Mouse (Mus musculus) ovary, postnatal 14 days (tissue): ENCODE data around the gene Gad1.

Experiments
- DNase-seq: peaks from one replicate; pipeline ENCODE4 v3.0.0; 2022; ENCODE audit warnings: low spot score

Gad1 gene

DNA sequence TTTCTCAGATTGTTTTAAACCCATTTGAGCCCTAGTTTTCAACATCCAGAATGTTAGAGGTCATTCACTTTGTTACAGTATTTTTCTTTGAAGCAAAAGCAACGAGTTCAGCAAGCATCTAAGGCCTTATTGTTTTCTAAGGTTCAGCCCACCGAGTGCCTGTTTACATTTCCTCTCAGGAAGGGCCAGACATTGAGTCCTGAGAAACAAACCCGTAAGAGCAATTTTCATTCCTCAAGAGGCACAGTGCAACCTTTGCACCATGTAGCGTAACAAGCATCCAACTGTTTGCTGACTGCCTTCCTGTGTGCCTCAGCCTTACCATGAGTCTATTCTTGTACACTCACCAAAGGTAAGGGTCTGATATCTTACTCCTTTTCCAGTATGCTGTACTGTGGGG, at the start of gene Gad1:
Gene Gad1, plus strand, starts transcription at position 301 of the 400 bp plus-strand sequence.
- no peak for DNase-seq

DNA sequence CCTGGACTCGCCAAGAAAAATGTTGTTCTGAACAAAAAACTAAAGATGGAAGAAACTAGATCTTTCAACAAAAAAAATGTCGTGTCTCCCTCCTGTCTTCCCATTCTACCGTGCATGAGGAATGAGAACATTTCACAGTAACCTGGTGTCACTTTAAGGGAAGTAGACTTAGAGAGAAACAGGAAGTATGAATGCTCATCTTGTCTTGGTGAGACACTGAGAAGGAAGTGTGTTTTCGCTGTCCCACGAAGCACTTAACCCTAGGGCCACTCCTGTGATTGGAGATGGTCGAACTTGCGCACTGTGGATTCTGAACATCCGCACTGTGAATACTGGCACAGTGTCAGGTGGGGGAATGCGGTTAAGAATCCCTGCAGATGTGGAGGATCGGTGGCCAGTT, 49.4 kb upstream of the Gad1 start:
- DNase-seq: no peak

DNA sequence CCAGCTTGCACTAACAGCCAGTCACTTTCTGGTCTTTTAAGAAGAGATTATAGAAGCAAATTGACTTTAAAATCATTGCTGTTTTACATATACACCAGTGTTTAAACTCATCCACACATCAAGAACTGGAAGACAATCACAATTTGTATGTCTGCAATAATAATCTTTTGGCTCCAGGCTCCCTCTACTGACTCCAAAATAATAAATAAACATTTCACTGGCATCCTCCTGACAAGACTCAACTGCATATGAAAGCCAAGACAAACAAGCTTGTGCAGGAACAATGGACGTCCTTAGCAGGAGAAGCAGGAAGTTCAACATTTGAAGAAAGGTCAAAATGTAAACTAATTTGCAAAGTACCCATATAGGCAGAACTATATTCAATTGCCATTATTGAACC, 47.6 kb upstream of the Gad1 start:
- no peak for DNase-seq

DNA sequence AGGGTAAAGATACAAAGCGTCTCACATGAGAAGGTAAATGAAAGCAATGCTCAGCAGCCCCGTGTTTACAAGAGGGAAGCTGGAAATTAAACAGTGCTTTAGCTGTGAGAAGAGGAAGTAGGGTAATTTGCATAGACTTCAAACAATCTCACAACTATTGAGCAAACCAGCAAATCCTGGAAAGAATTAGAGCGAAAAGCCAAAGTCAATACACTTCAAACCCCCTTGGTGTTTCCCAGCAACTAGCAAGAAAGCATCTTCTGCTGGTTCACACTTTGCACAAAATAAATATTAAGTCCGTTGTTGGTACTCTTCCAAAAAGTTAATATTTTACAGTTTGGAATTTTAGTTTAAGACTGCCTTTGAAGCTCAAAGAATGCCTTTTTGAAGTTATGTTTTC, 47.0 kb upstream of the Gad1 start:
- no peak for DNase-seq

DNA sequence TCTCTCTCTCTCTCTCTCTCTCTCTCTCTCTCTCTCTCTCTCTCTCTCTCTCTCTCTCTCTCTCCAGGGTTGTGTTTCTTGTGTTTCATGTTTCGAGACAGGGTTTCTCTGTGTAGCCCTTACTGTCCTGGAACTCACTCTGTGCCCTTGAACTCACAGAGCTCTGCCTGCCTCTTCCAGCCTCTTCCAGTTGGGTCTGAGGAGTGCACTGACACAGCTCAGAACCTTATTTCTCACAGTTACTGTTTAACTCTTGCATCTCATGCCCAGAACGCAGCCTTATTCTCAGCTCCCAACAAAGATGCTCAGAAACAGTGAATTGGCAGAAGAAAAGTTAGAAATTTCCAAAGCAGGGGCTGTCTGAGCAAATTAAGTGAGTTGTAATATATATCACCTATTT, 46.5 kb upstream of the Gad1 start:
- no peak for DNase-seq

DNA sequence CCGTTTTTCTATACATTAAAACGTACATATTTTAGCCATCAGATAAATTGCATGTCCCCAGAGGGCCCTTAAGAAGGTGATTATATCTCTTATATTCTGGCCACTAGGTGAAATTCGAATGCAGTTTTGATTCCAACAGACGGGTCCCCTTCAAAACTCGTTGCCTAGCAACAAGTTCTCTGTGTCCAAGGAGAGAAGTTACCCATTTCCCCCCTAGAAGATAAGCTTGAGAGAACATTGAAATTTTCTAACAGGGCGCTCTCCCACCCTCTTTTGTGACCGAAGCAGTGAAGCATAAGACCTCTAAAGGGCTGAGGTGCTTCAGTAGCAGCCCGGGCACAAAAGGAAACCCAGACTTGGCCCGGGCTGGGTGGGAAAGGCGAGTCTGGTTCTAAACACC, 44.4 kb upstream of the Gad1 start, which contains the start of gene Erich2:
Gene Erich2, plus strand, starts transcription at position 324 of the 400 bp plus-strand sequence.
- DNase-seq: peak; percentile 1

DNA sequence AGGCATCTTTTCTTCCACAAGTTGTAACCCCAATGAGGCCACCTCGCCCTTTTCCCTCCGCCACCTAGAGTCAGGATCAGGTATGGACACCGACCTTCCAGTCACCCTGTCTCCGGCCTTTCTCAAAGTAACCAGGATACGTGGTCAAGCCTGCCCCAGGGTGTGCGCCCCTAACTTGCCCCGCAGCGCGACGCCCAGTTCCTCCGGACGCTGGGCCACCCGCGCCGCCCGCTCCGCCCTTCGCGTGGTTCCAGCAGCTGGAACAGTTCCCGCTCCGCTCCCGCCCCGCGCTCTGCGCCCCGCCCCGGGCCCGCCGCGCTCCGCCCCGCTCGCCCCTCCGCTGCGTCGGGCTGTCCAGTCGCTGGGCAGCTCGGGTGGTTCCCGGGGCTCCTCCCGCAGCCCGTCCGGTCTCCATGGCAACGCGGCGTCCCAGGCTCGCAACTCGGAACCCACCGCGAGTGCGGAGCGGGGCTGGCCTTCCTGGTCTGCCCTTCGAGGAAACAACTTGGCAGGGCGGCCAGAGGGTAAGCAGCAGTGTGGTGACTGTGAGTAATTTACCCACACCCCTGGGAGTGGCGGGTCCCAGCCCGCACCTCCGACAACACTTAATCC, 43.7 kb upstream of the Gad1 start:
- peak; percentile 69 for DNase-seq

DNA sequence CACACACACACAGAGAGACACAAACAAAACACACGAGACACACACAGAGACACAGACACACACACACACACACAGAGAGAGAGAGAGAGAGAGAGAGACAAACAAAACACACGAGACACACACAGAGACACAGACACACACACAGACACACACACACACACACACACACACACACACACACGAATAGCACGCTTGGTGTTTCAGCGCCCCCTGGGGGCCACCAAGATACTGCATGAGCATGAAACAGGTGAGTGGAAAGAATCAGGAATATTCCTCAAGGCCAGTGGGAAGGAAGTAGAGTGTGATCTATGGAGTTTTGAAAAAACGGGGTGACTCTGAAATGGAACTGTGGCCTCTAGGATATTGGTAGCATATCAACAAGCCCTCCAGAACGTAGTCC, 14.6 kb upstream of the Gad1 start:
- peak; percentile 28 for DNase-seq

DNA sequence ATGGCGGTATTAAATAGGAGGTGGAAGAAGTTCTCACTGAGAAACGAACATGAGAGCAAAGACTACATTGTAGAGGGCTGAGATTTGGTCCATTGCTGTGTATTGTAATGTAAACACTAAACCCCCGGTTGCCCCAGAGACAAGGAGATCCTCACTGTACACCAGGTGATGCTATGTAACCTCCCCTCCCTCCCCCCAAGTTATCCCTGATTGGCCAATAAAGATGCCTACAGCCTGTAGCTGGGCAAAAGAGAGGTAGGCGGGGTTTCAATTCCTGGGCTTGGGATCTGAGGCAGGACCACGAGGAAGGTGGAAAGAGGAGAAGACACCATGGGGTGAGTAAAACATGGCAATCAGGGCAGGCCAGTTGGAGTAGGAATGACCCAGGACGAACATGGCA, 2.2 kb upstream of the Gad1 start:
- no peak for DNase-seq

DNA sequence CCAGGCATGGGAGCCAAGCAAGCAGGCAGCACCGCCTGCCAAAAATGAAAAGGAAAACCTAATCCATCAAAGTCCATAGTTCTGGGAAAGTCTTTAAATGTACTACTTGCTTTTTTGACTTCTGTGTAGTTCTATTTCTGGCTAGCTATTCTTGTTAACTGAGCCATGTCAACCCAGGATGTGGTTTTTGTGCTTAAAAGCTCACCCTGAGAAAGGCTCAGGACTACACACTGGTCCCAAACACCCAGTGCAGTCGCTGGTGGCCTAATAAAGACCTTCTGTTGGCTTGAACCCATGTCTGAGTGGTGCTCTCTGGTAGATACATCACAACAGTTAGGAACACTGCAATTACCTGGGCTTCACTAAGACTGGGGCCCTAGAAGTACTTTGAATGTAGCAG, 1.4 kb upstream of the Gad1 start:
- DNase-seq: no peak

DNA sequence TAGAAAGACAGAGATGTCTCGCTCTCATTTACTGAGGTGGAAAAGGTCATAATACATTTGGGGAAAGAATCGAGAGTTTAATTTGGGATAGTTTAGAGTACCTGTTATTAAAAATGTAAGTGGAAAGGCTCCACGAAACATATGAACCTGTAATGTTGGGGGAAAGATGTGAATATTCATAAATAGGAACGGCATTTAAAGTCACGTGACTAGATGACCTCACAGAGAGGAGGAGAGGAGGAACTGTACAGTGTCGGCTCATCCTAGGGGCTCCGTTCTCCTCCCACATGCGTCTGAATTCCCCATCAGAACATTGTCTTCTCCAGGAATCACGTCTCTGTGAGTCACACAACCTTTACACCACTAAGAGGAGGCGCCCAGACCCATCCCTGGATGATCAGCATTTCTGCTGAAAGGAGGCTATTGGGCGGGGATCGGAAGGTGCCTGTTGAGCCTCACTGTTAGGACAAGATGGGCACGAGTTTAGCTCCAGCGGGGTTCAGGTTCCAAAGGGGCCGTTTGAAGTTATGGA, 739 bp upstream of the Gad1 start:
- no peak for DNase-seq

DNA sequence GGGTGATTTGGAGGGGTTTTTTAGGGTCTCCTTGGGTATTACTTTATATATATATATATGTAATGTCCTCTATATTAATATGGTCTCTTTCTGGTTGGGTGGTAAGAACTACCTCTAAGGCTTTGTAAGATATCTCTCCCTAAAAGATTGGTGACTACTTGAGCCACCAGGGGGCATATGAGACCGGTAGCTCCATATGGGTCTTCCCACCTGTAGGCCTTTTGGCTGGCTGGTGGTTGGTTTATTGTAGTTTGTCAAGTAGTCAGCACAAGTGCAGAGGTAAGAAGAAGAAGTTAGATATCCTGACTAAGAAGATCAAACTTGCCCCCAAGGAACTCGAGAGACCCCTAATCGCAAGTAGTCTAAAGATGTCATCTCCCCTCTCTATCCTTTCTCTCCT, 954 bp downstream of the Gad1 start:
- DNase-seq: no peak

DNA sequence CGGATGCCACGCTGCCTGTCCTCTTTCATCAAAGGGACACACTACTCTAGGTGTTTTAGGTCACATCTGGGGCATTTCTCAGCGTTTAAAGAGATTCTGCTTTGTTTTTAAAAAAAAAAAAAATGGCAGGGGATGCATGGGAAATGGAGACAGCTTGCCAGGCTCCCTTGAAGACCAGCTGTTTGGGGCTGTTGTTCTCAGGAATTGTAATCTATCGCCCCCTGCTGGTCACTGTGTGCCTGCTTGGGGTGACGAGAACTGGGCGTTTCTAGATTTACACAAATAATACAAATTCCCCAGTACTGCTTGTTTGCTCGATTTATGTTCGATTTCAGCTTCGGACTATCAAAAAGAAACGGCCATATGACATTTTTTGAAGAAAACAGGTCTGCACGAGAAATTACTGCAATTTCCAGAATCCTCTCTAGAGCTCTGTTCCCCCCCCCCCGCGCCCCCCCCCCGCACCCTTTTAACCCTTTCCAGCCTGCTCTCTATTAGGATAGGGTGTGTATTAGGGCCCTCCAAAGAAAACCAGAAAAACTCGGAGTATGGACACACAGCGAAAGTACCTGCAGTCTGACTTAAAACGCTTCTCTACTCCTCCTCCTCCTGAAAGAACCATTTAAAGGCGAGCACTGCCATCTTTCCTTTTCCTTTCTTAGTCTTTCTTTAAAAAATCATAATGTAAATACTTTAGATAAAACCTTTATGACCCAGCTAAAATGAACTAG, 5.4 kb downstream of the Gad1 start:
- peak; percentile 69 for DNase-seq

DNA sequence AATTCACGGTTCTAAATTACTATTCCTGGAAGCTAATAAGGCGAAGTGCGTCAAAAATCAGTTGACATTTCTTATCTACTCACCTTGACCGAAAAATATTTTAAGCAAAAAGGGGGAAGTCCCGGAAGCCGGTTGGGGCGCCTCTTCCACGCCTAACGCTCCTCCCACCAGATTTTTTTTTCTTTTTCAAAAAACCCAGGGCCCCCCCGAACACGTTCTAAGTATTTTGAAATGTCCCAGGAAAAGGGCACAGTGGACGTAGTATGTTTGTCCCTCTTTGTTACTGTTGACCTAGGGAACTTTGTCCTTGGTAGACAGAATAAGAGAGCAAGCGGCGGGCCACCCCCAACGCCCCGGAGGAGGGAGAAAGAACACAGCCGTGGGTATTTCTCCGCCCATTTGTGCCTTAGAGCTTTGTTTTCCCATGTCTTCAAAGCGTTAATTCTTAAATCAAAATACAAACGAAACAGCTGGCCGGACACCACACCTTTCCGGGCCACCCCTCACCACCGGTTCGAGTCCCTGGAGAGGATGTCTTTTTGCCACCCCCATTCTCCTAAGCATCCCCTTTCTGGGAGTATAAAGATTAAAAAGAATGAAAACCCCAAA, 6.1 kb downstream of the Gad1 start:
- no peak for DNase-seq

DNA sequence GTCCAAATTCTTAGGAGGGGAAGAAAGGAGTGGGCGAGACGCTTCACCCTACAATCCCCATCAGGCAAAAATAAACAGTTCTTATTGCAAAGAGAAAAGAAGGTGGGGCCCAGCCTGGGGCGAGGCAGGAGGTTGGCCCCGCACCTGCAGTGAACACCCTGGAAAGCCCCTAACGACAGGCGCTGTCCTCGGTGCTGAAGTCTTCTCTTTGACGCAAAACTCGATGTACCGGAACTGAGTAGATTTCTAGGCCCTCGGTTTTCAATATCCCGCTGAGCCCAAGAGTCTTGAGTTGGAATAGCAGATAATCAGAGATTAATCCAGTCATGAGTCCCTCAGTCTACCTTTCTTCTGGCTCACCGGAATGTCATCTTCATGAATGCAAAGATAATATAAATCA, 6.6 kb downstream of the Gad1 start:
- peak; percentile 64 for DNase-seq

DNA sequence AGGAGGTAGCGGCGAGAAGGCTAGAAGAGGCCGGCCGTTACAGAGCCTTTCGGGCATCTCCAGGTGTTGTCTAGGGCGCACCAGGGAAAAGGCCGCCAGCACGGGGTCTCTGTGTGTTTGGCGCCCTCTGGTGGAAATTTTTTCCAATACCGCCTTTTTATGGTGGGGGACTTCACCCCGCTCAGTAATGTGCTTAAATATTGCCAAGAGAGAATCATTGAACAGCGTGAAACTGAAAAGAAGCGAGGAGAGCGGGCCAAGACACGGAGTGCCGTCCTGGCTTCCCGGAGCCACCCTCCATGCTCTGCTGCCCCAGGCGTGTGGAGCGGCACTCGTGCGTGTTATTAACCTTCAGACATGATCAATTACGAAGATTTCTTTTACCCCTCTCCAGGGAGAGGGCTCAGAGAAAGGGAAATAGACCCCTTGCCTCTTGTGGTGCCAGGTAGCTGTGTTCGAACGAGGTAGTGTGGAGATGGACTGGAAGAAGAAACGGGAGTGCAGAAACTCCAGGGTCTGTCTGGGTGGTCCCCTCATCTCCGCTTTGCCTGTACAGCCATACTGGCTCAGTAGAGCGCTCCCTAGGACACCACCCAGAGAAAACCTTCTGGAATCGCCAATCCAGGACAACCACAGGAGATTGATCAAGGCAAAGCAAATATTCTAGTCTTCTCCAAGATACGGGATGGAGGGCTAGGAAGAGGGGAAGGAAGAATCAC, 8.4 kb downstream of the Gad1 start:
- peak; percentile 49 for DNase-seq

DNA sequence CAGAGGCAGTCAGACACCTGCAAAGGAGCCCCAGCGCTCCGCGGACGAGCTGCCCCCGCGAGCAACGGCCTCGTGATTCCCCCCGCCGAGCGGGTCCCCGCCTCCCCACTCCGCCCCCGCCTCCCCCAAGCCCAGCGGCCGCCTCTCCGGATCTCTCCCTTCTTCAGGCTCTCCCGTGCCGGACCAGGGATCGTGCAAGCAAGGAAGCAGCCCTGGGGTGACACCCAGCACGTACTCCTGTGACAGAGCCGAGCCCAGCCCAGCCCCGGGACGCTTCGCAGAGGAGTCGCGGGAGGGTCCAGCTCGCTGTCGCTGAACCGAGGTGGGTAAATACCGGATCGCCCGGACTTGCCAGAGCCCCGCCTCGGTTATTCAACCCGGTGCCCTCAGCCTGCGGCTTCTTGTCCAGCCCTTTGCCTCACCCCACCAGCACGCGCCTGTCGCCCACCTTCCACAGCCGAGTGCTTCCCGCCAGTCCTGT, 9.2 kb downstream of the Gad1 start:
- no peak for DNase-seq

DNA sequence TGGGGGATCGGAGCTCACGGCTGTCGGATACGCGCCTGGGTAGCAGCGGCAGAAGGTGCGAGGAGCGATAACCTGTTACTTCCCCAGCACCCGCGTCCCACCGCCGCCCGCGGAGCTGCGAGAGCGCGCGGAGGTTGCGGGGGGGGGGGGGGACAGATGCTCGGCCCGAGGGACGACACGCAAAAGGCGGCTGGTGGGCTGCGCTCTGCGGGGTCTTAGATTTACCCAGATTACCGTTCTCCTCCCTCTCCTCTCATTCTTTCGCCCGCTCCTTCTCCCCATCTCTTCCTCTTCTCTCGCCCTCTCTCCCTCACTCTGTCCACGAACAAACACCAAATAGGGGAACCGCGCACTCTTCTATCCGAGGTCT, 9.7 kb downstream of the Gad1 start:
- no peak for DNase-seq

DNA sequence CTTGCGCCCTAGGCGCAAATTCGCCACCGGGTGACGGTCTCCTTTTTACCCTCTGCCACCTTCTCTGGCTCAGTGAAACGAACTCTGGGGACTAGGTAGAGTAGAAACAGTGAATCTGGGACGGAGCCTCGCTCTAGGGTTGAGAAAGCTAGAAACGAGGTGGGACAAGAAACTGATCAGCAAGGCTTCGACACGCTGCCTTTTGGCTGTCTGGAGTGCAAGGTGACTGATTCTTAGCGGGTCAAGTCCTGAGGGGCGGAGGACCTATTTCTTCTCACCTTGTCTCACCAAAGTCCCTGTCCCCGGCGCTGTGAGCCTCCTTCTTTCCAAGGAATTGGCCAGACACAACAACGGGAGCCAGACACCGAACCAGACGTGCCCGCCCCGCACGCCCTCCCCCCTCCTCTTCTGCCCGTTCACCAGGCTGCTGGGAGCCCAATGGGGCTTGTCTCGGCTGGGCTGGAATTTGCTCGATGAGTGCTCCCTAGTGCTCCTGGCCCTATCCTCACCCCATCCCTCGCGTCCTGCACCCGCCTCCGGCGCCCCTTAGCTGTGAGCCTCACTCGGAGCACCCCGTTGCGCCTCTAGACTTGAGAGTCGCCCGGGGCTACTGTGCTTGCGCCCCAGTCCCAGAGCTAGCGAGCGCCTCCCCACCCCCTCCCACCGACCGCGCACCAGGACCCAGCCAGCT, 10.3 kb downstream of the Gad1 start:
- DNase-seq: no peak

DNA sequence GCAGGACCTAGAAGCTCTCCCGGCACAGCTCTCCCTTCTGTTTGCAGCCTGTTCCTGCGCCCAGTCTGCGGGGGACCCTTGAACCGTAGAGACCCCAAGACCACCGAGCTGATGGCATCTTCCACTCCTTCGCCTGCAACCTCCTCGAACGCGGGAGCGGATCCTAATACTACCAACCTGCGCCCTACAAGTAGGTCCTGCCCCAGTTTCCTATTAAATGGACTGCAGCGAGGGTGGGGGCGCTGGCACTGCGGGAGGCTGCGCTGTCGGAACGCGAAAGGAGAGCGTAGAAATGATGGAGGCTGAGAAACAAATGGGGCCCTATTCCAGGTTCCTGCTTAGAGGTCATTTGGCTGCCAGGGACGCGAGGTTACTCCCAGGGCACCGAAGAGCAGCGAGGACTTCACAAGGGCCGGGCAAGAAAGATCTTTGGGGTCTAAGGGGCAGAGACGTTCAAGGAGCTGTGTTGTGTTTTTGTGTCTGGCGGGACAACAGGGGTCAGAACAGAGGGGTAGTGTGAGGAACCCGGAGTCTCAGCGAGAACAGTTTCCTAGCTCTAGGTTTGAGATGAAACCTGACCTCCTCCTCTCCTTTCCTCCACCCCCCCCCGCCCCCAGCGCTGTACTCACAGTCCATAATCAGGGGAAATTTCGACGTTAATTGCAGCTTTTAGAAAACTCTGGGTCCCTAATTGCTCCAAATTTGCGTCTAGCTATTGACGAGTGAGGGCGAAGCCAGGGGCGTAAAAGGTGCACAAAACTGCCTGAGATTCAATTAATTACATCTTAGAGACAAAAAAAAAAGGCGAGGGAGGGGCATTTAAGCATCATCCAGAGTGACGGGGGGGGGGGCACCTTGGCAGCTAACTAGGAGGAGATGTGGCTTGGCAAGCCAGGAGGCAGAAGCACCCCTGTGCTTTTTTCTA, 11.1 kb downstream of the Gad1 start:
- DNase-seq: no peak
